Mouse (Mus musculus): ENCODE results near the gene Mmp14. TPM values are rescaled to one million over a fixed set of nuclear protein-coding genes. Genes with fewer than 3 reads are reported as not detected.

The Mmp14 gene
- total RNA-seq, 2 experiments from 2014 or later, result 7.9 to 14.8 TPM

- intact Hi-C loops (cut with DNase I), result no loop called here
These were observed 30.7 kb downstream of the Mmp14 start for GRCm38 (mm10) chr14:54462146-54462545.

GRCm38 (mm10) chr14:54463108-54463958 is 31.9 kb downstream of the Mmp14 start:
- DNase-seq (ENCODE audit: low spot score in 2 of 2), result no peak
- intact Hi-C loops (cut with DNase I), result no loop called here

More at GRCm38 (mm10) chr14:54462146-54462545, 30.7 kb downstream of the Mmp14 start:
- DNase-seq (ENCODE audit: low spot score in 2 of 2), result no peak

- DNase-seq (ENCODE audit: low spot score in 2 of 2), result peak; percentile 82 to 85
- intact Hi-C loops (cut with DNase I), result loop anchor here (2.0 kb wide), 2 partner anchors 15 to 29 kb away; no protein-coding TSS in a partner anchor
These were observed 32.5 kb downstream of the Mmp14 start, which contains the start of gene Lrp10 for GRCm38 (mm10) chr14:54463959-54464292. Gene Lrp10, plus strand, starts transcription at chr14:54464137.

- intact Hi-C loops (cut with DNase I), result loop anchor here (2.0 kb wide), 2 partner anchors 14 to 28 kb away; no protein-coding TSS in a partner anchor
- peak in 1 of 2 experiments; percentile 29 for DNase-seq (ENCODE audit: low spot score in 2 of 2)
These were observed 33.0 kb downstream of the Mmp14 start for GRCm38 (mm10) chr14:54464293-54465005.

- intact Hi-C loops (cut with DNase I), result no loop called here
- DNase-seq (ENCODE audit: low spot score in 2 of 2), result no peak
These were observed 40.1 kb downstream of the Mmp14 start for GRCm38 (mm10) chr14:54471467-54471866.

GRCm38 (mm10) chr14:54472671-54473070 is 41.3 kb downstream of the Mmp14 start:
- intact Hi-C loops (cut with DNase I), result no loop called here
- DNase-seq (ENCODE audit: low spot score in 2 of 2), result no peak

GRCm38 (mm10) chr14:54474744-54475143 is 43.3 kb downstream of the Mmp14 start:
- intact Hi-C loops (cut with DNase I), result loop anchor here (5.0 kb wide), 1 partner anchor 32 kb away; no protein-coding TSS in a partner anchor
- DNase-seq (ENCODE audit: low spot score in 2 of 2), result no peak

- intact Hi-C loops (cut with DNase I), result loop anchor here (5.0 kb wide), 1 partner anchor 34 kb away; no protein-coding TSS in a partner anchor
- peak; percentile 50 to 81 for DNase-seq (ENCODE audit: low spot score in 2 of 2)
These were observed 44.8 kb downstream of the Mmp14 start, which contains the start of gene Rem2 for GRCm38 (mm10) chr14:54475941-54476844. Gene Rem2, plus strand, starts transcription at chr14:54476100.

GRCm38 (mm10) chr14:54477172-54477909 is 45.9 kb downstream of the Mmp14 start:
- DNase-seq (ENCODE audit: low spot score in 2 of 2), result no peak
- intact Hi-C loops (cut with DNase I), result loop anchor here (5.0 kb wide), 1 partner anchor 35 kb away; no protein-coding TSS in a partner anchor

- no peak for DNase-seq (ENCODE audit: low spot score in 2 of 2)
- intact Hi-C loops (cut with DNase I), result loop anchor here (2.0 to 5.0 kb wide), 2 partner anchors 15 to 37 kb away; partner anchors contain the start of gene Lrp10
These were observed 48.1 kb downstream of the Mmp14 start for GRCm38 (mm10) chr14:54479451-54479920.

- DNase-seq (ENCODE audit: low spot score in 2 of 2), result no peak
- intact Hi-C loops (cut with DNase I), result no loop called here
These were observed 49.3 kb downstream of the Mmp14 start for GRCm38 (mm10) chr14:54480673-54481072.

- DNase-seq (ENCODE audit: low spot score in 2 of 2), result no peak
- intact Hi-C loops (cut with DNase I), result no loop called here
These were observed 50.0 kb downstream of the Mmp14 start for GRCm38 (mm10) chr14:54481402-54481801.

- no peak for DNase-seq (ENCODE audit: low spot score in 2 of 2)
- intact Hi-C loops (cut with DNase I), result no loop called here
These were observed 51.1 kb downstream of the Mmp14 start for GRCm38 (mm10) chr14:54482498-54482897.

- DNase-seq (ENCODE audit: low spot score in 2 of 2), result no peak
- intact Hi-C loops (cut with DNase I), result no loop called here
These were observed 54.5 kb downstream of the Mmp14 start for GRCm38 (mm10) chr14:54485899-54486298.

GRCm38 (mm10) chr14:54487732-54488131 is 56.3 kb downstream of the Mmp14 start:
- intact Hi-C loops (cut with DNase I), result no loop called here
- no peak for DNase-seq (ENCODE audit: low spot score in 2 of 2)

GRCm38 (mm10) chr14:54488350-54488749 is 56.9 kb downstream of the Mmp14 start:
- intact Hi-C loops (cut with DNase I), result no loop called here
- no peak for DNase-seq (ENCODE audit: low spot score in 2 of 2)

- intact Hi-C loops (cut with DNase I), result loop anchor here (2.0 to 5.0 kb wide), 3 partner anchors 28 to 432 kb away; partner anchors contain the start of genes Lrp10 and Mmp14
- peak; percentile 38 to 89 for DNase-seq (ENCODE audit: low spot score in 2 of 2)
These were observed 61.1 kb downstream of the Mmp14 start for GRCm38 (mm10) chr14:54492345-54493131.

All from left cerebral cortex, postnatal 25 days (tissue).